Mouse (Mus musculus): ENCODE results near the gene Atp5e. TPM values are rescaled to one million over a fixed set of nuclear protein-coding genes. Genes with fewer than 3 reads are reported as not detected.

Atp5e gene
- polyA plus RNA-seq, 1 experiment from 2014 or later: 673 TPM

Other genes starting within 250 kb of the Atp5e start
- gene Gnas, start 179.8 kb downstream of the Atp5e start, polyA plus RNA-seq (2015; fragmentation: Nextera tagmentation; extraction: Ambion mirVana): 1,615 and 1,630 TPM in 2 replicates
- 37.5 and 62.9 TPM in 2 replicates for gene Gm20721, start 117.4 kb downstream of the Atp5e start, polyA plus RNA-seq (2015; fragmentation: Nextera tagmentation; extraction: Ambion mirVana)
- gene Nelfcd, start 48.3 kb downstream of the Atp5e start, polyA plus RNA-seq (2015; fragmentation: Nextera tagmentation; extraction: Ambion mirVana): 91.7 and 92.4 TPM in 2 replicates
- gene Ctsz, start 25.1 kb downstream of the Atp5e start, polyA plus RNA-seq (2015; fragmentation: Nextera tagmentation; extraction: Ambion mirVana): 181 and 199 TPM in 2 replicates
- 1.8 and 2.3 TPM in 2 replicates for gene Tubb1, start 13.4 kb downstream of the Atp5e start, polyA plus RNA-seq (2015; fragmentation: Nextera tagmentation; extraction: Ambion mirVana)
- gene Prelid3b, start 9.0 kb upstream of the Atp5e start, polyA plus RNA-seq (2015; fragmentation: Nextera tagmentation; extraction: Ambion mirVana): 113 and 114 TPM in 2 replicates
- 0.03 and 0.04 TPM in 2 replicates for gene Zfp831, start 179.4 kb upstream of the Atp5e start, polyA plus RNA-seq (2015; fragmentation: Nextera tagmentation; extraction: Ambion mirVana)